Mouse (Mus musculus) forebrain, postnatal 0 days (tissue): ENCODE results near the gene Slc12a4. TPM values are rescaled to one million over a fixed set of nuclear protein-coding genes. Genes with fewer than 3 reads are reported as not detected.
"Not testable (repeated sequence)": the region's sequence is repeated elsewhere in the genome, so short reads cannot be mapped to it uniquely, and the experiment has no call there.

Experiments used
- ATAC-seq: fragments of 200-750 bp; cut with Nextera tagmentation; 2 replicates; pipeline ENCODE4 v1.8.0; 2017; ENCODE audit warnings: mild to moderate bottlenecking, moderate library complexity
- DNase-seq: peaks from one replicate; pipeline ENCODE4 v3.0.0-alpha.2; 2015
- H3K27ac ChIP-seq: fragments of 300-500 bp; sonication (generic); 2 replicates; pipeline ENCODE4 v1.5.1; 2014; ENCODE audit warnings: low read depth, mild to moderate bottlenecking, antibody characterized with exemption, low read length, moderate library complexity, mixed read lengths
- H3K27me3 ChIP-seq: fragments of 300-500 bp; sonication (generic); 2 replicates; pipeline ENCODE4 v1.6.1; 2014; ENCODE audit warnings: mild to moderate bottlenecking, low read length, mixed read lengths; ENCODE audit not compliant: insufficient read depth
- H3K36me3 ChIP-seq: fragments of 300-500 bp; sonication (generic); 2 replicates; pipeline ENCODE4 v1.6.1; 2014; ENCODE audit warnings: mild to moderate bottlenecking, moderate library complexity; ENCODE audit not compliant: insufficient read depth
- H3K4me1 ChIP-seq: fragments of 300-500 bp; sonication (generic); 2 replicates; pipeline ENCODE4 v1.6.1; 2014; ENCODE audit warnings: antibody characterized with exemption; ENCODE audit not compliant: insufficient read depth
- H3K4me2 ChIP-seq: fragments of 300-500 bp; sonication (generic); 2 replicates; pipeline ENCODE4 v1.6.1; 2014; ENCODE audit warnings: low read depth, mild to moderate bottlenecking, moderate library complexity
- H3K4me3 ChIP-seq: fragments of 300-500 bp; sonication (generic); 2 replicates; pipeline ENCODE4 v1.5.1; 2014; ENCODE audit warnings: low read depth, low read length, mixed read lengths
- H3K9ac ChIP-seq: fragments of 300-500 bp; sonication (generic); 2 replicates; pipeline ENCODE4 v1.6.1; 2014; ENCODE audit warnings: mild to moderate bottlenecking
- H3K9me3 ChIP-seq: fragments of 300-500 bp; sonication (generic); 2 replicates; pipeline ENCODE4 v1.6.1; 2016; ENCODE audit warnings: low read length
- CTCF ChIP-seq: sonication (generic); IDR thresholded peaks from 2 replicates; pipeline ENCODE4 v1.5.1; 2016; ENCODE audit warnings: antibody characterized with exemption, control low read depth, low read depth
- WGBS: fragments of 180-500 bp; shearing (Covaris S2); extraction: QIAGEN DNeasy Blood & Tissue Kit; methylation state at CpG from one replicate; pipeline ENCODE4 v1.1.7; 2014; 5-methylcytosine and 5-hydroxymethylcytosine counted together
- polyA plus RNA-seq: library from polyadenylated mRNA; unstranded; fragments of >200 nt; fragmentation: Nextera tagmentation; extraction: Ambion mirVana; gene quantifications from 2 replicates; pipeline ENCODE4 v1.2.1, GENCODE M21; 2015
- total RNA-seq: library from RNA; depleted of rRNA; stranded (reverse); fragments of >200 nt; gene quantifications from 2 replicates; pipeline ENCODE4 v1.2.3, GENCODE M21; 2014

Slc12a4 gene
- total and polyA plus RNA-seq, 2 experiments from 2014 or later, result 12.1 to 12.4 TPM

DNA sequence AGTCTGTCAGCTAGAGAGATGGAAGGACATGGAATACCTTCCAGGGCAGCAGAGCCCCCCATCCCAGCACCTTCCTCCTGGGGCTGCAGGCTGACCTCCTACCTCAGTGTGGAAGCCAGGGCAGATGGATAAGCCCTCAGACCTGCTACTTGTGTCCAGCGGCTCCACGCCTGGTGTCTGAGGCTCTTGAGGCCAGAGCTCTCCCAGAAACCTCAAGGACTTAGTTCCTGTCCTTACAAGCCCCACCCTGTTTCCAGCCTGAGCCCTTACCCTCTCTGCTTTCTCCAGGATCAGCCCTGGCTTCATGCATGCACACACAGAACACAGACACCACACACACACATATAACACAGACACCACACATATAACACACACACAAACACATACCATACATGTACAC lies 25.6 kb upstream of the Slc12a4 start:
- 92% methylated on average over 2 of the region's 2 CpGs for WGBS
- no peak overlapping the region for H3K4me2 ChIP-seq
- no peak overlapping the region for H3K4me3 ChIP-seq
- H3K4me1 ChIP-seq, result no peaks in the 10 kb centered on the region
- H3K9ac ChIP-seq, result no peak overlapping the region
- no peaks in the 10 kb centered on the region for H3K36me3 ChIP-seq
- H3K27ac ChIP-seq, result no peak overlapping the region
- H3K9me3 ChIP-seq, result no peaks in the 10 kb centered on the region
- DNase-seq, result no peak
- H3K27me3 ChIP-seq, result no peaks in the 10 kb centered on the region
- no peak for TF ChIP-seq CTCF
- no peak for ATAC-seq

DNA sequence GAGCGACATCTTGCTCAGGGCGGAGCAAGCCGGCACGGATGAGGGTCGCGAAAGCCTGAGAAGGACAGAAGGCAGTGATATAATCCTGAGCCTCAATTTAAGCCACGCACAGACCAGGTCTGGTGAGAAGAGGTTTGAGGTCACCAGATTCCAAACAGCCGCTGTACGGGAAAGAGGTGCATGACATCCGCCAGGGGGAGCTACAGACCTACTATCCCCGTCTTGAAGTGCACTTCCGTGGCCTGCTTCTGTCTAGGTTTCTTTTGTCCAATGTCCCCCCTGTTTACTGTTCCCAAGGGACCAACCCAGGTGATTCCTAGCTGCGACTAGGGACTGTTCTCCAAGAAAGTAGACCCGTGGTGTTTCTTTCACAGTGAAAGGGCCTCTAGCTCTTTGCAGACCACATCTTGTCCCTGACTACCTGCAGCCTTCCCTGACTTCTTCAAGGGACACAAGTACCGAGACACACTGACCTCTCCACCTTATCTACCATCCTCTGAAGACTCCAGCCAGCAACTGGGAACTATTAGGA lies 25.0 kb upstream of the Slc12a4 start, which contains the start of gene Dus2:
TSS of gene Dus2 (plus strand) at position 482 of the 532 bp plus-strand sequence.
- no peaks in the 10 kb centered on the region for H3K27me3 ChIP-seq
- no peak within 1 kb of the TSS for H3K4me3 ChIP-seq
- TF ChIP-seq CTCF, result peak; percentile 81
- H3K9ac ChIP-seq, result no peak within 1 kb of the TSS
- H3K27ac ChIP-seq, result no peak within 1 kb of the TSS
- 12% methylated on average over 15 of the region's 15 CpGs for WGBS
- no peaks in the 10 kb centered on the region for H3K4me1 ChIP-seq
- ATAC-seq (peak; percentile 65; the same call in 1 of the 2 replicates), DNase-seq (peak; percentile 78)
- no peak within 1 kb of the TSS for H3K4me2 ChIP-seq
- no peaks in the 10 kb centered on the region for H3K36me3 ChIP-seq
- no peaks in the 10 kb centered on the region for H3K9me3 ChIP-seq

DNA sequence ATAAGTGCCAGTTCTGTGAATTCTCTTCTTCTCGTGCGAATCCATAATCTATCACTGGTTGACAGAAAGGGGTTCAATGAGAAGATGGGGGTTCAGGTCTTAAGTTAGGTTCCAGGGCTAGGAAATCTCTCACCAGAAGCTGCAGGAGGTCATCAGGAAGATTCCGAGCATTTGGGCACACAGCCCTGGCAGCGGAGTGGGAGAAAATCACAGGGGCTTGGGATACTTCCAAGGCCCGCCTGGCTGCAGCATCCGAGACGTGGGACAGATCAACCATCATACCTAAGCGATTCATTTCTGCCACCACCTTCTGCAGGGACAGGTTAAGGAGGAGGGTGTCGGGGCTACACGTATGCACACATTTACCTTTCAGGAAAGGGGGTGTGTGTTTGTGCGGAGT lies 22.6 kb upstream of the Slc12a4 start:
- no peak overlapping the region for H3K4me3 ChIP-seq

DNA sequence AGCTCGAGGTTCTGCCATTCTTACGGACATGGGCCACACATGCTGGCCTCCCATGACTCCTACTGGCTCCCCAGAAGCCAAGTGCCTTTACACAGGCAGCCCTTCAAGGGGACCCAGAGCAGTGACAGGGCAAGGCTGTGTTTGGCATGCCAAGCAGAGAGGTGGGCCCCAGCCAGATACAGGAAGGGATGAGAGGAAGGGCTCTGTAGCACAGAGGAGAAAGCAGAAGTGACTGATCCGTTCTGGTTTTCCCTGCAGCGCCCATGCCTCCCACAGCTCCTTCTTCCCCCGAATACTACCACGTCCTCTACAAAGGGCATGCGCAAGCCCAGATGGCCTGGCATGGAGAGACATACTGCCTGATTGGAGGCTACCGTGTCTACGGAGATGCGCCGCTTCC lies 17.5 kb upstream of the Slc12a4 start:
- not testable (repeated sequence) for H3K9ac ChIP-seq, DNase-seq, H3K9me3 ChIP-seq, H3K4me1 ChIP-seq, H3K4me3 ChIP-seq, H3K27me3 ChIP-seq, H3K4me2 ChIP-seq, H3K27ac ChIP-seq, ATAC-seq, H3K36me3 ChIP-seq
- 84% methylated on average over 11 of the region's 11 CpGs for WGBS

More for the DNA sequence above, 22.6 kb upstream of the Slc12a4 start:
- Histone ChIP-seq H3K4me2 (no peak overlapping the region), H3K27ac (no peak overlapping the region), H3K4me1 (no peaks in the 10 kb centered on the region), H3K27me3 (no peaks in the 10 kb centered on the region), H3K9me3 (no peaks in the 10 kb centered on the region), H3K9ac (no peak overlapping the region), H3K36me3 (no peaks in the 10 kb centered on the region)
- no peak for DNase-seq
- no peak for ATAC-seq
- no peak for TF ChIP-seq CTCF
- WGBS, result 82% methylated on average over 11 of the region's 11 CpGs

DNA sequence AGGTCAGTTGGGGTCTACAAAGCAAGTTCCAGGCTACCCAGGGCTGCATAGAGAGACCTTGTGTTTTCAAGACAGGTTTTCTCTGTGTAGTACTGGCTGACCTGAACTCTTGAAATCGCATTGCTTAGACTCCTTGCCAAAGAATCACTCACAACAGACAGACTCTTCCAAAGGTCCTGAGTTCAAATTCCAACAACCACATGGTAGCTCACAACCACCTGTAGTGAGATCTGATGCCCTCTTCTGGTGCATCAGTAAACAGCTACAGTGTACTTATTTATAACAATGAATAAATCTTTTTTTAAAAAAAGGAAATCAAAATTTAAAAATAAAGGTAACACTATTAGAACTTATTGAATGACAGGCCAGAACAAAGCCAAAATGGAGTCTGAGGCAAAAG lies 15.2 kb upstream of the Slc12a4 start:
- Histone ChIP-seq H3K4me1 (no peaks in the 10 kb centered on the region), H3K27ac (no peak overlapping the region), H3K27me3 (no peaks in the 10 kb centered on the region), H3K4me2 (no peak overlapping the region), H3K9me3 (no peaks in the 10 kb centered on the region), H3K9ac (no peak overlapping the region), H3K36me3 (no peaks in the 10 kb centered on the region), H3K4me3 (no peak overlapping the region)
- ATAC-seq, result no peak
- WGBS, result 91% methylated on average over 1 of the region's 1 CpGs
- TF ChIP-seq CTCF, result no peak
- DNase-seq, result no peak

DNA sequence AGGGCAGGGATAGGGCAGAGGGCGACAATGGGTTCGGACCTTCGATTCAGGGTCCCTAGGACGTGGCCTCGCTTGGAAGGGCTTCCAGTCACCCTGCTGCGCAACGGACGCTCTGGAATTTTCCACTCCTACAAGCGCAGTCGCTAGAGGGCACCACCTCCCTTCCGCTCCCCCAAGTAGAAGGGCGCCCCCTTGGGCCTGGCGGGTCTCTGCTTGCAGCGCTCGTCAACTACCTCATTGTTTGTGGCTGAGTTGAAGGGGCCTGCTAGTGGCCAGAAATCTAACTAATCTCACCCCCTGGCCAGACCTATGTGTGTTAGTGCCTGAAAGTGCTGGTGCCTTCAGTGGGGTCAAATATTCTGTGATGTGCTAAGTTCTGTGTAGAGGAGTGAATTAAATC lies 13.4 kb upstream of the Slc12a4 start, which contains the start of gene Dpep3:
TSS of gene Dpep3 (minus strand) at position 105 of the 400 bp plus-strand sequence.
- H3K36me3 ChIP-seq, result no peaks in the 10 kb centered on the region
- no peak within 1 kb of the TSS for H3K27ac ChIP-seq
- H3K9ac ChIP-seq, result no peak within 1 kb of the TSS
- no peaks in the 10 kb centered on the region for H3K27me3 ChIP-seq
- 91% methylated on average over 15 of the region's 15 CpGs for WGBS
- no peaks in the 10 kb centered on the region for H3K4me1 ChIP-seq
- no peaks in the 10 kb centered on the region for H3K9me3 ChIP-seq
- H3K4me2 ChIP-seq, result no peak within 1 kb of the TSS
- ATAC-seq (no peak), DNase-seq (no peak)
- no peak for TF ChIP-seq CTCF
- H3K4me3 ChIP-seq, result no peak within 1 kb of the TSS

DNA sequence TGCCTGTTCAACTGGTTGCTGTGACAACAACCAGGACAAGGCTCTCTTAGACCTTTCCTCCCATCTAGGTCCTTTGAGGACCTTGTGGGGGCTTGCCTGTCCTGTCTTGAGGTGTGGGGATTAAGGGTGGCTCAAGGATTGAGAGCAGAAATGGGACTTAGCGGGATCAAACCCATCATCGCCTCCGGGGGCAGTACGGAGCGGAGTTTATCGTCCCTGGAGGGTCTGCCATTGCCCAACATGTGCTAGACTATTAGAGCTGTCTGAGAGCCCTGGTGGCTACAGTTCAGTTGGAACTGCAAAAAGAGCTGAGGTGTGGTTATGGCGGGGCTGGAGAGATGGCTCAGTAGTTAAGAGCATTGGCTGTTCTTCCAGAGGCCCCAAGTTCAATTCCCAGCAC lies 9.5 kb upstream of the Slc12a4 start:
- H3K27me3 ChIP-seq, result no peaks in the 10 kb centered on the region
- H3K4me1 ChIP-seq, result no peaks in the 10 kb centered on the region
- H3K9ac ChIP-seq, result no peak overlapping the region
- ATAC-seq, result no peak
- no peak for DNase-seq
- H3K36me3 ChIP-seq, result no peaks in the 10 kb centered on the region
- H3K4me3 ChIP-seq, result no peak overlapping the region
- no peak overlapping the region for H3K27ac ChIP-seq
- no peaks in the 10 kb centered on the region for H3K9me3 ChIP-seq
- TF ChIP-seq CTCF, result no peak
- H3K4me2 ChIP-seq, result no peak overlapping the region
- 64% methylated on average over 7 of the region's 7 CpGs for WGBS
